Mouse (Mus musculus) ES-Bruce4 (cell line): ENCODE measurements around the gene Bckdhb. TPM values are rescaled to one million over a fixed set of nuclear protein-coding genes. Genes with fewer than 3 reads are reported as not detected.
A peak's percentile ranks its signal among the peaks of the same experiment; 100 is the strongest.

Experiments used
- H3K27ac ChIP-seq: 2 replicates; pipeline ENCODE4 v1.5.1; 2012; ENCODE audit warnings: low read length, inconsistent platforms; ENCODE audit not compliant: insufficient read depth
- H3K27me3 ChIP-seq: 2 replicates; pipeline ENCODE4 v1.6.1; 2012; ENCODE audit warnings: mild to moderate bottlenecking, low read length, inconsistent platforms; ENCODE audit not compliant: control insufficient read depth, poor library complexity, insufficient read depth, severe bottlenecking
- H3K36me3 ChIP-seq: 2 replicates; pipeline ENCODE4 v1.6.1; 2012; ENCODE audit warnings: inconsistent platforms, mild to moderate bottlenecking, low read length, moderate library complexity; ENCODE audit not compliant: control insufficient read depth, poor library complexity, insufficient read depth, severe bottlenecking
- H3K4me1 ChIP-seq: one replicate; pipeline ENCODE4 v1.8.1; 2011; ENCODE audit warnings: low read length; ENCODE audit not compliant: control insufficient read depth, insufficient read depth
- H3K4me3 ChIP-seq: 2 replicates; pipeline ENCODE4 v1.5.1; 2011; ENCODE audit warnings: low read depth, mild to moderate bottlenecking, low read length
- H3K9ac ChIP-seq: 2 replicates; pipeline ENCODE4 v1.6.1; 2012; ENCODE audit warnings: low read depth, mild to moderate bottlenecking, inconsistent platforms; ENCODE audit not compliant: poor library complexity, severe bottlenecking
- H3K9me3 ChIP-seq: replicated peaks from 2 replicates; pipeline ENCODE4 v1.6.1; 2012; ENCODE audit warnings: mild to moderate bottlenecking, low read length, inconsistent platforms; ENCODE audit not compliant: control insufficient read depth, poor library complexity, insufficient read depth, severe bottlenecking
- CTCF ChIP-seq: IDR thresholded peaks from one replicate; pipeline ENCODE4 v1.8.1; 2011; ENCODE audit warnings: low read depth, low read length
- EP300 ChIP-seq: IDR thresholded peaks from 2 replicates; pipeline ENCODE4 v1.6.1; 2011; ENCODE audit warnings: low read depth, low read length; ENCODE audit not compliant: insufficient read depth
- POLR2A ChIP-seq: IDR thresholded peaks from one replicate; pipeline ENCODE4 v1.8.1; 2011; ENCODE audit warnings: low read length; ENCODE audit not compliant: insufficient read depth
- polyA plus RNA-seq: library from polyadenylated mRNA; stranded (reverse); fragments of >200 nt; gene quantifications from 2 replicates; pipeline ENCODE4 v1.2.4, GENCODE M21; 2011; ENCODE audit warnings: low read depth; ENCODE audit not compliant: missing spikeins, insufficient read depth, insufficient read length

The Bckdhb gene
- polyA plus RNA-seq, 1 experiment, result 41.7 TPM

GRCm38 (mm10) chr9:83956632-83957314 is 31.8 kb downstream of the Bckdhb start:
- Histone ChIP-seq H3K4me1 (no peaks in the 10 kb centered on the region), H3K9ac (no peak overlapping the region), H3K4me3 (no peak overlapping the region), H3K9me3 (no peaks in the 10 kb centered on the region), H3K36me3 (no peaks in the 10 kb centered on the region; the same call in 1 of the 2 replicates), H3K27ac (no peak overlapping the region), H3K27me3 (no peaks in the 10 kb centered on the region)
- TF ChIP-seq CTCF (peak; percentile 88), EP300 (no peak), POLR2A (no peak)

GRCm38 (mm10) chr9:83962098-83963086 is 37.4 kb downstream of the Bckdhb start:
- Histone ChIP-seq H3K27ac (no peak overlapping the region), H3K36me3 (no peaks in the 10 kb centered on the region), H3K9me3 (no peaks in the 10 kb centered on the region), H3K27me3 (no peaks in the 10 kb centered on the region), H3K4me3 (no peak overlapping the region), H3K9ac (no peak overlapping the region), H3K4me1 (no peaks in the 10 kb centered on the region)
- TF ChIP-seq CTCF, result no peak
- no peak for TF ChIP-seq EP300
- TF ChIP-seq POLR2A, result no peak

GRCm38 (mm10) chr9:83963296-83963695 is 38.4 kb downstream of the Bckdhb start:
- no peak for TF ChIP-seq CTCF
- TF ChIP-seq POLR2A, result no peak
- TF ChIP-seq EP300, result no peak
- Histone ChIP-seq H3K9ac (no peak overlapping the region), H3K27ac (no peak overlapping the region), H3K4me3 (no peak overlapping the region), H3K36me3 (no peaks in the 10 kb centered on the region), H3K9me3 (no peaks in the 10 kb centered on the region), H3K4me1 (no peaks in the 10 kb centered on the region), H3K27me3 (no peaks in the 10 kb centered on the region)

- TF ChIP-seq POLR2A (no peak), EP300 (no peak)
- no peaks in the 10 kb centered on the region for H3K36me3 ChIP-seq
- H3K4me1 ChIP-seq, result no peaks in the 10 kb centered on the region
- H3K27me3 ChIP-seq, result no peaks in the 10 kb centered on the region
- no peaks in the 10 kb centered on the region for H3K9me3 ChIP-seq
- H3K9ac ChIP-seq, result no peak overlapping the region
- H3K4me3 ChIP-seq, result no peak overlapping the region
- no peak overlapping the region for H3K27ac ChIP-seq
Observed at GRCm38 (mm10) chr9:83964376-83964775, 39.4 kb downstream of the Bckdhb start.

- Histone ChIP-seq H3K9ac (no peak overlapping the region), H3K27ac (no peak overlapping the region), H3K9me3 (no peaks in the 10 kb centered on the region), H3K27me3 (no peaks in the 10 kb centered on the region), H3K4me3 (no peak overlapping the region), H3K36me3 (no peaks in the 10 kb centered on the region), H3K4me1 (no peaks in the 10 kb centered on the region)
- no peak for TF ChIP-seq EP300
- TF ChIP-seq CTCF, result no peak
- no peak for TF ChIP-seq POLR2A
Observed at GRCm38 (mm10) chr9:83967439-83968050, 42.6 kb downstream of the Bckdhb start.
